Comparison of ENCODE assay signal across 9 mouse cellular contexts in the genomic region with DNA sequence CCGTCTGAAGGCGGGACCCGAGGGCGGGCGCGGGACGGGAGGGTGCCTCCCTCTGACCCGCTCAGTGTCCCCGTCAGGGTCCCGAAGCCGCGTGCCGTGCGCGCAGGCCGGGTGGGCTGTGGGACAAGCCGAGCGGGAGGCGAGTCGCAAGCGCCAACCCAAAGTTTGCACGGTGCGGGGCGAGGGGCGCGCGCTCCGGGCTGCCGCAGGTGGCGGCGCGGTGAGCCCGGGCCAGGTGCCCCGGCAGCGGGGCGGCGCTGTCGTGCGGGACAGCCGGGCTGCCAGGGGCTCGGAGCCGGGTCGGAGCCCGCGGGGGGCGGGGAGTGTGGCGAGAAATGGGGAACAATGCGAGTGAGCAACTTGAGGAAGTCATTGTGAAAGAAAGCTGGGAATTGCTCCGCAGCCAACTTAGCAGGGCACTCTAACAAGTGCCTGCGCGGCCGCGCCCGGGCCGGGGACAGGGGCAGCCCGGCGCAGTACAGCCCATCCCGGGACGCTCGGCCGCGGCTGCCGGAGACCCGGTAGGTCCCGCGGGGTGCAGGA. TPM values are rescaled to one million over a fixed set of nuclear protein-coding genes. Genes with fewer than 3 reads are reported as not detected.
A peak's percentile ranks its signal among the peaks of the same experiment; 100 is the strongest.
DNase-seq lines count a peak whose midpoint lies in the region; ATAC-seq and TF ChIP-seq lines count a peak whose summit lies in the region.
"Had no signal": no experiment of that assay in that cellular context is flagged by ENCODE, and none has a peak within 500 bp of the region (broad histone marks: within the 10 kb centered on the region; RNA-seq: fewer than 3 reads in every experiment).

No protein-coding gene starts in this region.

- H3K4me3 ChIP-seq in MEL (ENCODE audit: control insufficient read depth in 1 of 2, insufficient read depth in 1 of 2, low read depth in 2 of 2, low read length in 2 of 2), result peak overlapping the region; percentile 60 to 86
- H3K4me3 ChIP-seq in limb, embryonic 14.5 days (replicated peaks; ENCODE audit: low read length), result peak overlapping the region; percentile 56
- peak overlapping the region; percentile 56 for H3K4me3 ChIP-seq in midbrain, embryonic 14.5 days (replicated peaks; ENCODE audit: low read depth, low read length)

- H3K27ac ChIP-seq in MEL (ENCODE audit: control insufficient read depth, low read depth, low read length), result peak overlapping the region; percentile 95
- no peak overlapping the region for H3K27ac ChIP-seq in limb, embryonic 14.5 days (replicated peaks; ENCODE audit: low read depth, low read length)
- no peak overlapping the region for H3K27ac ChIP-seq in midbrain, embryonic 14.5 days (replicated peaks; ENCODE audit: low read depth, low read length)

- H3K36me3 ChIP-seq in MEL (ENCODE audit: control insufficient read depth in 1 of 2, insufficient read depth in 2 of 2, low read length in 2 of 2), result peaks cover 0 to 23% of the 10 kb centered on the region in 2 experiments; a peak in 2 of 4 replicates
- H3K36me3 ChIP-seq in limb, embryonic 14.5 days (ENCODE audit: control insufficient read depth, insufficient read depth, low read length), result no peaks in the 10 kb centered on the region
- no peaks in the 10 kb centered on the region for H3K36me3 ChIP-seq in midbrain, embryonic 14.5 days (ENCODE audit: control insufficient read depth, insufficient read depth, low read length)

- H3K27me3 ChIP-seq in MEL (ENCODE audit: control insufficient read depth in 1 of 2, insufficient read depth in 2 of 2, low read length in 2 of 2), result no peaks in the 10 kb centered on the region
- peaks cover 50% of the 10 kb centered on the region for H3K27me3 ChIP-seq in limb, embryonic 14.5 days (ENCODE audit: control insufficient read depth, insufficient read depth, low read length)
- H3K27me3 ChIP-seq in midbrain, embryonic 14.5 days (ENCODE audit: control insufficient read depth, insufficient read depth, low read length), result peaks cover 35% of the 10 kb centered on the region

- H3K9me3 ChIP-seq in MEL (replicated peaks; ENCODE audit: insufficient read depth, low read length), result no peaks in the 10 kb centered on the region
- no peaks in the 10 kb centered on the region for H3K9me3 ChIP-seq in limb, embryonic 14.5 days (ENCODE audit: control insufficient read depth, low read length)
- H3K9me3 ChIP-seq in midbrain, embryonic 14.5 days (ENCODE audit: control insufficient read depth, low read length), result no peaks in the 10 kb centered on the region

- ATAC-seq in inflammation-experienced regulatory T-cells, adult 6 months, result peak; percentile 23
- peak; percentile 66 for ATAC-seq in limb, embryonic 14.5 days (ENCODE audit: low FRiP score, low read depth)
- peak; percentile 79 for ATAC-seq in midbrain, embryonic 14.5 days (ENCODE audit: low FRiP score, low TSS enrichment)

- TF ChIP-seq POLR2A in MEL (IDR thresholded peaks at IDR 0.05; ENCODE audit: control insufficient read depth in 1 of 2, insufficient read depth in 1 of 2, low read depth in 1 of 2, low read length in 2 of 2, poor library complexity in 1 of 2), result peak; percentile 45 to 89; a peak in 3 of 4 replicates
- no peak for TF ChIP-seq POLR2A in limb, embryonic 14.5 days (IDR thresholded peaks at IDR 0.05; ENCODE audit: borderline replicate concordance, extremely low read depth, insufficient read depth, insufficient read length)

- under 1% methylated on average over 51 of the region's 66 CpGs for WGBS in limb, embryonic 14.5 days
- WGBS in midbrain, embryonic 14.5 days, result under 1% methylated on average over 64 of the region's 66 CpGs

- intact Hi-C loops in gastrocnemius, postnatal 36 days (cut with DNase I), result no loop called here

- no peak for TF ChIP-seq RAD21 in MEL (IDR thresholded peaks at IDR 0.05; ENCODE audit: low read depth, low read length)

- H3K4me1 ChIP-seq in MEL (ENCODE audit: control insufficient read depth in 1 of 2, insufficient read depth in 2 of 2, low read length in 2 of 2), result peaks cover 7 to 30% of the 10 kb centered on the region in 2 experiments
- H3K4me1 ChIP-seq in limb, embryonic 14.5 days (ENCODE audit: control insufficient read depth, insufficient read depth, low read length), result 0 out of 2 replicates have a peak, but pooled peaks cover 6% of the 10 kb centered on the region
- H3K4me1 ChIP-seq in midbrain, embryonic 14.5 days (ENCODE audit: control insufficient read depth, insufficient read depth, low read length), result peaks cover 13% of the 10 kb centered on the region

- H3K9ac ChIP-seq in MEL (ENCODE audit: control insufficient read depth, low read depth, low read length, poor library complexity, severe bottlenecking), result peak overlapping the region; percentile 93
- peak overlapping the region; percentile 51 for H3K9ac ChIP-seq in limb, embryonic 14.5 days (ENCODE audit: low read depth, low read length, severe bottlenecking)
- peak overlapping the region; percentile 52 for H3K9ac ChIP-seq in midbrain, embryonic 14.5 days (replicated peaks; ENCODE audit: low read length)

- peaks cover 55% of the 10 kb centered on the region for H3K79me2 ChIP-seq in MEL (ENCODE audit: control insufficient read depth, insufficient read depth, low read length, poor library complexity)

- TF ChIP-seq CTCF in MEL (IDR thresholded peaks at IDR 0.05 in 2 of 3, conservative IDR thresholded peaks at IDR 0.05 in 1 of 3; ENCODE audit: control insufficient read depth in 1 of 3, insufficient read depth in 1 of 3, low read depth in 2 of 3, low read length in 3 of 3, poor library complexity in 1 of 3, severe bottlenecking in 1 of 3), result peak in 1 of 3 experiments; percentile 50; a peak in 2 of 6 replicates

- peak overlapping the region; percentile 98 for H3K4me2 ChIP-seq in limb, embryonic 14.5 days (replicated peaks; ENCODE audit: low read depth, low read length, severe bottlenecking)
- H3K4me2 ChIP-seq in midbrain, embryonic 14.5 days (ENCODE audit: low read length), result peak overlapping the region; percentile 99

- DNase-seq in MEL (ENCODE audit: low read depth, low spot score) (peak; percentile 89), adipocyte (ENCODE audit: low spot score) (no peak)
- peak; percentile 56 for DNase-seq in embryo, embryonic 10 days (ENCODE audit: low spot score)
- DNase-seq in gastrocnemius, postnatal 36 days, result peak; percentile 34 to 38
- no peak for DNase-seq in limb, embryonic 14.5 days (ENCODE audit: low spot score)
- DNase-seq in midbrain, embryonic 14.5 days, result no peak
- DNase-seq in spleen, adult 12 weeks (ENCODE audit: low spot score), result peak; percentile 74

- TF ChIP-seq EP300 in MEL (IDR thresholded peaks at IDR 0.05; ENCODE audit: low read depth in 1 of 2, low read length in 2 of 2), result no peak

TF ChIP-seq in MEL, 35 proteins besides CTCF, POLR2A, EP300 and RAD21:
- TF ChIP-seq ETS1 (IDR thresholded peaks at IDR 0.05; ENCODE audit: low read depth, low read length) (peak; percentile 42; the same call in 1 of the 2 replicates), MEF2A (IDR thresholded peaks at IDR 0.05; ENCODE audit: extremely low read depth, insufficient replicate concordance, low read depth, low read length, poor library complexity, severe bottlenecking) (no peak), NELFE (IDR thresholded peaks at IDR 0.05; ENCODE audit: low read depth, low read length) (peak; percentile 42), ZKSCAN1 (IDR thresholded peaks at IDR 0.05; ENCODE audit: low read depth, low read length) (no peak), ZMIZ1 (IDR thresholded peaks at IDR 0.05; ENCODE audit: low read depth, low read length) (peak; percentile 75), MYB (IDR thresholded peaks at IDR 0.05; ENCODE audit: low read depth, low read length) (no peak), BHLHE40 (IDR thresholded peaks at IDR 0.05; ENCODE audit: borderline replicate concordance, low read depth, low read length) (0 out of 2 replicates have a peak, but pooled peaks have one; percentile 34), TAL1 (IDR thresholded peaks at IDR 0.05; ENCODE audit: low read length) (no peak), TCF12 (IDR thresholded peaks at IDR 0.05; ENCODE audit: low read depth, low read length) (peak; percentile 40; the same call in 1 of the 2 replicates), TBP (IDR thresholded peaks at IDR 0.05; ENCODE audit: low read depth, low read length) (peak; percentile 77; the same call in 1 of the 2 replicates), ZC3H11A (IDR thresholded peaks at IDR 0.05; ENCODE audit: low read depth, low read length) (no peak), POLR2AphosphoS5 (IDR thresholded peaks at IDR 0.05; ENCODE audit: borderline replicate concordance, low read depth, low read length) (no peak), USF1 (IDR thresholded peaks at IDR 0.05; ENCODE audit: low read depth, low read length) (no peak), SMC3 (IDR thresholded peaks at IDR 0.05; ENCODE audit: low read depth, low read length) (peak; percentile 11; the same call in 1 of the 2 replicates), MAX (IDR thresholded peaks at IDR 0.05; ENCODE audit: low read length) (no peak; the same call in 1 of the 2 replicates), ELF1 (IDR thresholded peaks at IDR 0.05; ENCODE audit: low read depth, low read length) (peak; percentile 42; the same call in 1 of the 2 replicates), CHD2 (IDR thresholded peaks at IDR 0.05; ENCODE audit: low read length) (no peak), KAT2A (conservative IDR thresholded peaks at IDR 0.05; ENCODE audit: low read depth, low read length) (no peak), POLR2AphosphoS2 (IDR thresholded peaks at IDR 0.05; ENCODE audit: low read length) (no peak), UBTF (IDR thresholded peaks at IDR 0.05; ENCODE audit: borderline replicate concordance, insufficient read depth, low read depth, low read length) (peak; percentile 95; the same call in 1 of the 2 replicates)

RNA-seq across cellular contexts. Expression of a gene that starts 1.1 kb away (rescaled TPM):
- 90.6 and 97.3 TPM in 2 replicates for total RNA-seq in MEL (2012; rRNA removed)
- 100 to 1,000 TPM in 1 of 2 experiments, 10 to 100 TPM in 1; 28.0 to 128 TPM for polyA plus RNA-seq in MEL (2012; ENCODE audit: insufficient read depth in 1 of 2, insufficient read length in 2 of 2, low read depth in 1 of 2, low replicate concordance in 2 of 2, missing spikeins in 1 of 2)
- 1 to 10 TPM in 1 of 2 experiments, under 1 TPM in 1; 0.32 to 2.4 TPM for total RNA-seq in gastrocnemius, postnatal 36 days (2021)
- polyA plus RNA-seq in inflammation-experienced regulatory T-cells, adult 6 months (2017; shearing (Covaris generic)), result 100 to 1,000 TPM; 134 to 138 (median 138) TPM
- 5.0 and 7.2 TPM in 2 replicates for polyA plus RNA-seq in limb, embryonic 14.5 days (2012; rRNA removed)
- polyA plus RNA-seq in limb, embryonic 14.5 days (2014; fragmentation: Nextera tagmentation; extraction: Ambion mirVana), result 3.4 and 3.5 TPM in 2 replicates
- polyA plus RNA-seq in midbrain, embryonic 14.5 days (2014; fragmentation: Nextera tagmentation; extraction: Ambion mirVana), result 2.0 and 2.6 TPM in 2 replicates

RNA-seq across cellular contexts. Expression of a gene that starts 58.3 kb away (rescaled TPM):
- total RNA-seq in MEL (2012; rRNA removed), result not detected in 2 replicates
- polyA plus RNA-seq in MEL (2012; ENCODE audit: insufficient read depth in 1 of 2, insufficient read length in 2 of 2, low read depth in 1 of 2, low replicate concordance in 2 of 2, missing spikeins in 1 of 2), result not detected
- not detected for total RNA-seq in gastrocnemius, postnatal 36 days (2021)
- not detected for polyA plus RNA-seq in inflammation-experienced regulatory T-cells, adult 6 months (2017; shearing (Covaris generic))
- polyA plus RNA-seq in limb, embryonic 14.5 days (2012; rRNA removed), result not detected in 2 replicates
- not detected in 2 replicates for polyA plus RNA-seq in limb, embryonic 14.5 days (2014; fragmentation: Nextera tagmentation; extraction: Ambion mirVana)
- polyA plus RNA-seq in midbrain, embryonic 14.5 days (2014; fragmentation: Nextera tagmentation; extraction: Ambion mirVana), result not detected in 2 replicates
- polyA plus RNA-seq: frontal cortex, adult 2 months had no signal

Comparison
In these comparisons a context has a peak if more than half of its experiments do, and no peak if none do; other contexts are left out.
1. DNase-seq: peak in MEL (single experiment), embryo, embryonic 10 days (single experiment), gastrocnemius, postnatal 36 days (2 of 2) and spleen, adult 12 weeks (single experiment); none in limb, embryonic 14.5 days (single experiment), midbrain, embryonic 14.5 days (single experiment) and adipocyte (single experiment).
2. ATAC-seq: peak in every context shown above with its lines; median percentile 79 in midbrain, embryonic 14.5 days; 66 in limb, embryonic 14.5 days; 23 in inflammation-experienced regulatory T-cells, adult 6 months.
3. Peak in every context shown above with its lines, with median percentiles within 50 percentile points of each other: H3K4me3 ChIP-seq and H3K9ac ChIP-seq.